Mouse (Mus musculus): ENCODE measurements at regions not wholly inside any gene's neighbourhood (a gene's known extent, or its start where the extent isn't known, plus 50 kb on each side); places are given as distances from the start of the nearest gene placed in this dataset.

- DNase-seq: no peak
- intact Hi-C loops (cut with DNase I; ENCODE audit: low total_unique reads): no loop called here
Measured at GRCm38 (mm10) chr10:91591845-91592244, 410.7 kb upstream of the Tmpo start.

GRCm38 (mm10) chr10:91591398-91591811 is 410.3 kb upstream of the Tmpo start:
- no peak for DNase-seq
- intact Hi-C loops (cut with DNase I; ENCODE audit: low total_unique reads): no loop called here

GRCm38 (mm10) chr10:91583204-91583603 is 402.1 kb upstream of the Tmpo start:
- no peak for DNase-seq

GRCm38 (mm10) chr10:91580959-91581358 is 399.8 kb upstream of the Tmpo start:
- intact Hi-C loops (cut with DNase I; ENCODE audit: low total_unique reads): no loop called here
- no peak for DNase-seq

More at GRCm38 (mm10) chr10:91583204-91583603, 402.1 kb upstream of the Tmpo start:
- intact Hi-C loops (cut with DNase I; ENCODE audit: low total_unique reads): no loop called here

GRCm38 (mm10) chr10:91575323-91576064 is 394.4 kb upstream of the Tmpo start:
- intact Hi-C loops (cut with DNase I; ENCODE audit: low total_unique reads): no loop called here
- no peak for DNase-seq

- DNase-seq: no peak
- intact Hi-C loops (cut with DNase I; ENCODE audit: low total_unique reads): no loop called here
Measured at GRCm38 (mm10) chr10:91572796-91573195, 391.7 kb upstream of the Tmpo start.

GRCm38 (mm10) chr10:91569046-91569445 is 387.9 kb upstream of the Tmpo start:
- no peak for DNase-seq
- intact Hi-C loops (cut with DNase I; ENCODE audit: low total_unique reads): no loop called here

GRCm38 (mm10) chr10:91566116-91566774 is 385.1 kb upstream of the Tmpo start:
- no peak for DNase-seq
- intact Hi-C loops (cut with DNase I; ENCODE audit: low total_unique reads): no loop called here

- intact Hi-C loops (cut with DNase I; ENCODE audit: low total_unique reads): no loop called here
- DNase-seq: no peak
Measured at GRCm38 (mm10) chr10:91559307-91559706, 378.2 kb upstream of the Tmpo start.

GRCm38 (mm10) chr10:91548071-91548470 is 367.0 kb upstream of the Tmpo start:
- no peak for DNase-seq
- intact Hi-C loops (cut with DNase I; ENCODE audit: low total_unique reads): no loop called here

GRCm38 (mm10) chr10:91546140-91546539 is 365.0 kb upstream of the Tmpo start:
- no peak for DNase-seq
- intact Hi-C loops (cut with DNase I; ENCODE audit: low total_unique reads): no loop called here

GRCm38 (mm10) chr10:91545421-91545820 is 364.3 kb upstream of the Tmpo start:
- intact Hi-C loops (cut with DNase I; ENCODE audit: low total_unique reads): no loop called here
- DNase-seq: no peak

- no peak for DNase-seq
- intact Hi-C loops (cut with DNase I; ENCODE audit: low total_unique reads): no loop called here
Measured at GRCm38 (mm10) chr10:91543167-91543918, 362.2 kb upstream of the Tmpo start.

- DNase-seq: no peak
- intact Hi-C loops (cut with DNase I; ENCODE audit: low total_unique reads): no loop called here
Measured at GRCm38 (mm10) chr10:91542201-91542604, 361.1 kb upstream of the Tmpo start.

GRCm38 (mm10) chr10:91537241-91537640 is 356.1 kb upstream of the Tmpo start:
- DNase-seq: no peak
- intact Hi-C loops (cut with DNase I; ENCODE audit: low total_unique reads): no loop called here

- intact Hi-C loops (cut with DNase I; ENCODE audit: low total_unique reads): no loop called here
- no peak for DNase-seq
Measured at GRCm38 (mm10) chr10:91535392-91535791, 354.3 kb upstream of the Tmpo start.

GRCm38 (mm10) chr10:91528305-91528704 is 347.2 kb upstream of the Tmpo start:
- no peak for DNase-seq
- intact Hi-C loops (cut with DNase I; ENCODE audit: low total_unique reads): no loop called here

- no peak for DNase-seq
- intact Hi-C loops (cut with DNase I; ENCODE audit: low total_unique reads): no loop called here
Measured at GRCm38 (mm10) chr10:91521168-91521567, 340.1 kb upstream of the Tmpo start.

GRCm38 (mm10) chr10:91515021-91515371 is 333.9 kb upstream of the Tmpo start:
- no peak for DNase-seq
- intact Hi-C loops (cut with DNase I; ENCODE audit: low total_unique reads): no loop called here

- intact Hi-C loops (cut with DNase I; ENCODE audit: low total_unique reads): no loop called here
- DNase-seq: no peak
Measured at GRCm38 (mm10) chr10:91514163-91515020, 333.3 kb upstream of the Tmpo start.
